Mouse (Mus musculus) myocyte (in vitro differentiated cells): ENCODE results near the gene Sash1.

Experiments used
- E2F4 ChIP-seq: IDR thresholded peaks from one replicate; pipeline ENCODE4 v1.6.1; 2011; ENCODE audit warnings: mild to moderate bottlenecking, control low read depth, moderate library complexity; ENCODE audit not compliant: insufficient read depth
- MAX ChIP-seq: IDR thresholded peaks from one replicate; pipeline ENCODE4 v1.6.1; 2011; ENCODE audit warnings: low read depth, mild to moderate bottlenecking, control low read depth
- MYOD1 ChIP-seq, 3 experiments: IDR thresholded peaks; one replicate each; pipeline ENCODE4 v1.6.1; 2011; ENCODE audit warnings: control low read depth in 2 of 3, low read depth in 2 of 3, mild to moderate bottlenecking in 2 of 3, moderate library complexity in 1 of 3; ENCODE audit not compliant: insufficient read length in 2 of 3, control insufficient read depth in 1 of 3
- MYOG ChIP-seq, 3 experiments: IDR thresholded peaks; one replicate each; pipeline ENCODE4 v1.6.1; 2011; ENCODE audit warnings: control low read depth in 2 of 3, low read depth in 2 of 3, mild to moderate bottlenecking in 2 of 3; ENCODE audit not compliant: insufficient read length in 2 of 3, control insufficient read depth in 1 of 3, insufficient read depth in 1 of 3
- POLR2A ChIP-seq: IDR thresholded peaks from one replicate; pipeline ENCODE4 v1.6.1; 2011; ENCODE audit warnings: low read depth, mild to moderate bottlenecking, control low read depth, moderate library complexity; ENCODE audit not compliant: insufficient read length
- POLR2AphosphoS2 ChIP-seq: IDR thresholded peaks from one replicate; pipeline ENCODE4 v1.6.1; 2011; ENCODE audit warnings: low read depth, control low read depth; ENCODE audit not compliant: insufficient read length
- REST ChIP-seq: IDR thresholded peaks from one replicate; pipeline ENCODE4 v1.6.1; 2011; ENCODE audit warnings: mild to moderate bottlenecking, control low read depth, moderate library complexity; ENCODE audit not compliant: insufficient read depth, insufficient read length
- SRF ChIP-seq: IDR thresholded peaks from one replicate; pipeline ENCODE4 v1.6.1; 2011; ENCODE audit warnings: low read depth; ENCODE audit not compliant: control insufficient read depth, insufficient read length
- TCF12 ChIP-seq: IDR thresholded peaks from one replicate; pipeline ENCODE4 v1.6.1; 2011; ENCODE audit warnings: mild to moderate bottlenecking, control low read depth; ENCODE audit not compliant: poor library complexity, insufficient read depth, severe bottlenecking
- TCF3 ChIP-seq: IDR thresholded peaks from one replicate; pipeline ENCODE4 v1.6.1; 2011; ENCODE audit warnings: low read depth, control low read depth; ENCODE audit not compliant: insufficient read length
- USF1 ChIP-seq: IDR thresholded peaks from one replicate; pipeline ENCODE4 v1.6.1; 2011; ENCODE audit warnings: low read depth, mild to moderate bottlenecking, control low read depth, moderate library complexity

DNA sequence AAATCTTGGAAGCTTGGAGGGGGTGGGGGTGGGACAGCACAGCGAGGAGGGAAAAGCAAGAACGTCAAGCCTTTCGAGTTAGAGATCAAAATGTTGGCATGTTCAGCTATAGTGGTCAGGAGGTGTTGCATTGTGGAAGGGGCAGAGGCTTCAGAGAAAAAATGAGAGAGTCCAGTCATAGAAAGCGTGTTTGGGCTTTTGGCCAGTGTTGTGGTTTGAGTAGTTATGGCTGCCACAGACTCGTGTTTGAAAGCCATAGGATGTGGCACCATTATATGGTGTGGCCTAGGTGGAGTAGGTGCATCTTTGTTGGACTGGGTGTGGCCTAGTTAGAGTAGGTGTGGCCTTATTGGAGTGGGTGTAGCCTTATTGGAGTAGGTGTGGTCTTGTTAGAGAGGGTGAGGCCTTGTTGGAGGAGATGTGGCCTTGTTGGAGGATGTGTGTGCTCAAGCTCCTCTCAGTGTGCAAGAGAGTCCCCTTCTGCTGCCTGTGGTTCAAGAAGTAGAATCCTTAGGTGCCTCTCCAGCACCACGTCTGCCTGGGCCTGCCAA is 9.2 kb upstream of the Sash1 start:
- TF ChIP-seq MAX (no peak), POLR2A (no peak), USF1 (no peak), POLR2AphosphoS2 (no peak), REST (no peak), TCF12 (no peak), MYOG (IDR thresholded peaks at IDR 0.05; ENCODE audit: control insufficient read depth in 1 of 3, insufficient read depth in 1 of 3, insufficient read length in 2 of 3, low read depth in 2 of 3) (no peak), TCF3 (no peak), E2F4 (no peak), SRF (no peak), MYOD1 (IDR thresholded peaks at IDR 0.05; ENCODE audit: control insufficient read depth in 1 of 3, insufficient read length in 2 of 3, low read depth in 2 of 3) (no peak)
